Mouse (Mus musculus): ENCODE results near the gene Hmox2. TPM values are rescaled to one million over a fixed set of nuclear protein-coding genes. Genes with fewer than 3 reads are reported as not detected.

The Hmox2 gene
- total RNA-seq, 1 experiment from 2014 or later, result 104 TPM

Other genes starting within 250 kb of the Hmox2 start
- gene Srl, start 184.5 kb upstream of the Hmox2 start, total RNA-seq (2017), result 21.6 and 34.5 TPM in 2 replicates
- gene Tfap4, start 166.5 kb upstream of the Hmox2 start, total RNA-seq (2017), result 49.7 and 59.2 TPM in 2 replicates
- 1.7 and 4.3 TPM in 2 replicates for gene Glis2, start 131.6 kb upstream of the Hmox2 start, total RNA-seq (2017)
- gene Pam16, start 101.4 kb upstream of the Hmox2 start, total RNA-seq (2017), result 37.6 and 53.7 TPM in 2 replicates
- gene Vasn, start 86.4 kb upstream of the Hmox2 start, total RNA-seq (2017), result 0.89 and 1.8 TPM in 2 replicates
- gene Dnaja3, start 86.4 kb upstream of the Hmox2 start, total RNA-seq (2017), result 55.2 and 76.0 TPM in 2 replicates
- 65.0 and 67.3 TPM in 2 replicates for gene Coro7, start 46.6 kb upstream of the Hmox2 start, total RNA-seq (2017)
- gene Nmral1, start 7.0 kb upstream of the Hmox2 start, total RNA-seq (2017), result 56.7 and 84.0 TPM in 2 replicates
- gene Cdip1, start 63.9 kb downstream of the Hmox2 start, total RNA-seq (2017), result 15.6 and 19.4 TPM in 2 replicates
- gene 4930562C15Rik, start 109.1 kb downstream of the Hmox2 start, total RNA-seq (2017), result 3.4 TPM in 1 of 2 replicates, not detected in the other
- 24.3 and 40.4 TPM in 2 replicates for gene Ubald1, start 154.0 kb downstream of the Hmox2 start, total RNA-seq (2017)
- gene Mgrn1, start 159.9 kb downstream of the Hmox2 start, total RNA-seq (2017), result 16.5 and 26.0 TPM in 2 replicates
- 12.8 and 22.6 TPM in 2 replicates for gene Nudt16l1, start 212.4 kb downstream of the Hmox2 start, total RNA-seq (2017)
- gene Anks3, start 237.8 kb downstream of the Hmox2 start, total RNA-seq (2017), result 26.9 and 30.8 TPM in 2 replicates

Data from hematopoietic stem cell, adult 5-6 weeks (primary cell).